Mouse (Mus musculus) midbrain, embryonic 12.5 days (tissue): Measurements from ENCODE around the gene Gpr152. TPM values are rescaled to one million over a fixed set of nuclear protein-coding genes. Genes with fewer than 3 reads are reported as not detected.

Source experiments
- ATAC-seq: fragments of 200-750 bp; cut with Nextera tagmentation; 2 replicates; pipeline ENCODE4 v1.8.0; 2017; ENCODE audit warnings: low read depth, moderate TSS enrichment, moderate library complexity; ENCODE audit not compliant: low FRiP score
- H3K27ac ChIP-seq: fragments of 300-500 bp; sonication (generic); replicated peaks from 2 replicates; pipeline ENCODE4 v1.5.1; 2016; ENCODE audit warnings: mild to moderate bottlenecking
- H3K27me3 ChIP-seq: fragments of 300-500 bp; sonication (generic); 2 replicates; pipeline ENCODE4 v1.6.1; 2016; ENCODE audit warnings: mild to moderate bottlenecking
- H3K36me3 ChIP-seq: fragments of 300-500 bp; sonication (generic); 2 replicates; pipeline ENCODE4 v1.6.1; 2016
- H3K4me1 ChIP-seq: fragments of 300-500 bp; sonication (generic); 2 replicates; pipeline ENCODE4 v1.6.1; 2016
- H3K4me2 ChIP-seq: fragments of 300-500 bp; sonication (generic); replicated peaks from 2 replicates; pipeline ENCODE4 v1.6.1; 2016; ENCODE audit warnings: mild to moderate bottlenecking, moderate library complexity
- H3K4me3 ChIP-seq: fragments of 300-500 bp; sonication (generic); 2 replicates; pipeline ENCODE4 v1.5.1; 2016; ENCODE audit warnings: mild to moderate bottlenecking
- H3K9ac ChIP-seq: fragments of 300-500 bp; sonication (generic); replicated peaks from 2 replicates; pipeline ENCODE4 v1.6.1; 2016; ENCODE audit warnings: mild to moderate bottlenecking, moderate library complexity
- H3K9me3 ChIP-seq: fragments of 300-500 bp; sonication (generic); 2 replicates; pipeline ENCODE4 v1.6.1; 2016; ENCODE audit warnings: mild to moderate bottlenecking
- WGBS: fragments of 180-500 bp; shearing (Covaris S2); methylation state at CpG from one replicate; pipeline ENCODE4 v1.1.7; 2016; 5-methylcytosine and 5-hydroxymethylcytosine counted together
- polyA plus RNA-seq: library from polyadenylated mRNA; unstranded; fragments of >200 nt; fragmentation: Nextera tagmentation; extraction: Ambion mirVana; gene quantifications from 2 replicates; pipeline ENCODE4 v1.2.1, GENCODE M21; 2016

Gene Gpr152
- polyA plus RNA-seq, 1 experiment from 2014 or later = not detected

GRCm38 (mm10) chr19:4148491-4148806 is 8.9 kb downstream of the Gpr152 start, which contains the start of gene Coro1b:
TSS of gene Coro1b (plus strand) at chr19:4148619.
- Histone ChIP-seq H3K9me3 (no peaks in the 10 kb centered on the region), H3K4me2 (peak within 1 kb of the TSS; percentile 86), H3K4me1 (peaks cover 22% of the 10 kb centered on the region), H3K4me3 (peak within 1 kb of the TSS; percentile 85), H3K9ac (peak within 1 kb of the TSS; percentile 86), H3K36me3 (peaks cover 22% of the 10 kb centered on the region), H3K27me3 (no peaks in the 10 kb centered on the region), H3K27ac (peak within 1 kb of the TSS; percentile 47)
- peak; percentile 96 for ATAC-seq
- under 1% methylated on average over 33 of the region's 33 CpGs for WGBS

GRCm38 (mm10) chr19:4148819-4149218 is 9.2 kb downstream of the Gpr152 start:
- Histone ChIP-seq H3K27me3 (no peaks in the 10 kb centered on the region), H3K36me3 (peaks cover 25% of the 10 kb centered on the region), H3K4me3 (peak overlapping the region; percentile 85), H3K4me1 (peaks cover 22% of the 10 kb centered on the region), H3K4me2 (peak overlapping the region; percentile 86), H3K9me3 (no peaks in the 10 kb centered on the region), H3K9ac (peak overlapping the region; percentile 86), H3K27ac (peak overlapping the region; percentile 47; the same call in 1 of the 2 replicates)
- WGBS = 6% methylated on average over 7 of the region's 8 CpGs
- no peak; the same call in 1 of the 2 replicates for ATAC-seq

- WGBS = 91% methylated on average over 11 of the region's 11 CpGs
- peak overlapping the region; percentile 86 for H3K9ac ChIP-seq
- H3K27me3 ChIP-seq = no peaks in the 10 kb centered on the region
- H3K4me2 ChIP-seq = peak overlapping the region; percentile 86
- H3K4me3 ChIP-seq = peak overlapping the region; percentile 85
- H3K36me3 ChIP-seq = peaks cover 27% of the 10 kb centered on the region
- H3K9me3 ChIP-seq = no peaks in the 10 kb centered on the region
- ATAC-seq = no peak
- peaks cover 22% of the 10 kb centered on the region for H3K4me1 ChIP-seq
- H3K27ac ChIP-seq = no peak overlapping the region
Measured at GRCm38 (mm10) chr19:4149283-4149682, 9.7 kb downstream of the Gpr152 start.

- Histone ChIP-seq H3K9ac (peak overlapping the region; percentile 86), H3K4me3 (no peak overlapping the region), H3K27ac (no peak overlapping the region), H3K36me3 (peaks cover 27% of the 10 kb centered on the region), H3K4me1 (peaks cover 22% of the 10 kb centered on the region), H3K9me3 (no peaks in the 10 kb centered on the region), H3K4me2 (peak overlapping the region; percentile 86), H3K27me3 (no peaks in the 10 kb centered on the region)
- 93% methylated on average over 17 of the region's 17 CpGs for WGBS
- no peak for ATAC-seq
Measured at GRCm38 (mm10) chr19:4149764-4150461, 10.3 kb downstream of the Gpr152 start.

- H3K27ac ChIP-seq = no peak overlapping the region
- no peak overlapping the region; the same call in 1 of the 2 replicates for H3K9ac ChIP-seq
- no peak for ATAC-seq
- peaks cover 30% of the 10 kb centered on the region for H3K36me3 ChIP-seq
- no peaks in the 10 kb centered on the region for H3K27me3 ChIP-seq
- H3K4me3 ChIP-seq = no peak overlapping the region
- peaks cover 22% of the 10 kb centered on the region for H3K4me1 ChIP-seq
- WGBS = 90% methylated on average over 22 of the region's 22 CpGs
- H3K9me3 ChIP-seq = no peaks in the 10 kb centered on the region
- no peak overlapping the region for H3K4me2 ChIP-seq
Measured at GRCm38 (mm10) chr19:4150567-4151487, 11.2 kb downstream of the Gpr152 start.

GRCm38 (mm10) chr19:4151488-4151860 is 11.9 kb downstream of the Gpr152 start:
- Histone ChIP-seq H3K4me1 (peaks cover 22% of the 10 kb centered on the region), H3K9me3 (no peaks in the 10 kb centered on the region), H3K27ac (no peak overlapping the region), H3K4me3 (no peak overlapping the region), H3K27me3 (no peaks in the 10 kb centered on the region), H3K36me3 (peaks cover 37% of the 10 kb centered on the region), H3K9ac (no peak overlapping the region), H3K4me2 (no peak overlapping the region)
- 74% methylated on average over 5 of the region's 5 CpGs for WGBS
- no peak for ATAC-seq

DNA sequence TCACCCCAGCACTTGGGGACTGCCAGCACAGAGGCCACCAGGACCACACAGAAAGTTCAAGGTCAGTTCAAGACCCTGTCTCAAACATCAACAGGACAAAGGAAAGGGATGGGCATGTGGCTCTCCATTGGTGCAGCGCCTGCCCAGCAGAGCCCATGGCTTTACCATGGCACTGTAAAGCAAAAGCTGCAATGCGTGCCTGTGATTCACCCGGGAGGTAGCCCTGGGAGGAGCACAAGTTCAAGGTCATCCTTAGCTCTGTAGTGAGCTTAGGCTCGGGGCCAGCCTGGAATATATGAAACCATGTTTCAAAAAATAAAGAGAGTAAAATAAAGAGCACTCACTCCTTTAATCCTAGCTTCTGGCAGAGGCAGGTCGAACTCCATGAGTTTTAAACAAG is 12.3 kb downstream of the Gpr152 start:
- no peak overlapping the region for H3K9ac ChIP-seq
- peaks cover 41% of the 10 kb centered on the region for H3K36me3 ChIP-seq
- no peak overlapping the region for H3K27ac ChIP-seq
- H3K27me3 ChIP-seq = no peaks in the 10 kb centered on the region
- H3K4me2 ChIP-seq = no peak overlapping the region
- no peaks in the 10 kb centered on the region for H3K9me3 ChIP-seq
- no peak for ATAC-seq
- WGBS = 93% methylated on average over 5 of the region's 5 CpGs
- peaks cover 22% of the 10 kb centered on the region for H3K4me1 ChIP-seq
- H3K4me3 ChIP-seq = no peak overlapping the region

DNA sequence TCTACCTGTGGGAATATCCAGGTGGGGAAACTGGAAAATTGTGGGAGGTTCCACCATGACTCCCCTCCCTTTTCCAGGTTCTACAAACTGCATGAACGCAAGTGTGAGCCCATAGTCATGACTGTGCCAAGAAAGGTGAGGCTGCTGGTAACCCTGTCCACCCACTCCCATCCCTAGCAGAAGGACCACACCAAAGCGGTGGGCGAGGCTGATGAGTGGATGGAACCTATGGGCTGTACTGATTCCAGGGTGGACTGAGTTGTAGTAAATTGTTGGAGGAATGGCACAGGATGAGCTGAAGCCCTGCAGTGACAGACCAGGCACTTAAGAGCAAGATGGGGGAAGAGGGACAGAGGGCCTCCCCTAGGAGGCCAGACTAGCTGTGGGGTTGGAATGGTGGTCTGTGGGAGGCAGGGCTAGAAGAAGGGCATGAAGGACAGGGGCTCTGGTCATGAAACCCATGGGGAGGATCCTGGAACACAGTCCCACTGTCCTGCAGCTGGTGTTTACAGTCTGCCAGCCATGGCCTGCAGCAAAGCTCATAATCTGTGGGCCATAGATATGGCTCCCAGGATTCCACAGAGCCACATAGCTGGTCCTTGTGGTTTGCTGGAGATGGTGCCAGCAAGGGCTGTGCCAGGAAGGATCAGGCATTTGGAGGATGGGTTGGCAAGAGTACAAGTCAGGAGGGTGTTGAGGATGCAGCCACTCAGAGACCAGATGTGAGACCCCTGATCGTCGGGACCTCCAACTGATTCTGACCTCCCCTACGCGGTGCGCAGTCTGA is 13.1 kb downstream of the Gpr152 start:
- ATAC-seq = no peak
- Histone ChIP-seq H3K4me1 (peaks cover 21% of the 10 kb centered on the region), H3K4me3 (no peak overlapping the region), H3K4me2 (no peak overlapping the region), H3K9ac (no peak overlapping the region), H3K27ac (no peak overlapping the region), H3K27me3 (no peaks in the 10 kb centered on the region), H3K36me3 (peaks cover 48% of the 10 kb centered on the region), H3K9me3 (no peaks in the 10 kb centered on the region)
- 87% methylated on average over 8 of the region's 8 CpGs for WGBS

DNA sequence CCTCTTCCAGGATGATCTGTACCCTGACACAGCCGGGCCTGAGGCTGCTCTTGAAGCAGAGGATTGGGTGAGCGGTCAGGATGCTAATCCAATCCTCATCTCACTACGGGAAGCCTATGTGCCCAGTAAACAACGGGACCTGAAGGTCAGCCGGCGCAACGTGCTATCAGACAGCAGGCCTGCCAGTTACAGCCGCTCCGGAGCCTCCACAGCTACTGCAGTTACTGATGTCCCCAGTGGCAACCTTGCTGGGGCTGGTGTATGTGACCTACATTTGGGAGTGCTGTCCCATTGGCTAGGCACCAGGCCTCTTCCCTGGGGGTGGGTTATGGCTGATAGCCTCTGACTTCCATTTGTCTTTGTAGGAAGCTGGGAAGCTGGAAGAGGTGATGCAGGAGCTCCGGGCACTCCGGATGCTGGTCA is 13.7 kb downstream of the Gpr152 start, which contains the start of gene Ptprcap:
Gene Ptprcap (plus strand): TSS at position 373 of the 423 bp plus-strand sequence.
- Histone ChIP-seq H3K27ac (0 out of 2 replicates have a peak within 1 kb of the TSS, but pooled peaks have one; percentile 22), H3K27me3 (no peaks in the 10 kb centered on the region)

GRCm38 (mm10) chr19:4154437-4155222 is 15.0 kb downstream of the Gpr152 start:
- Histone ChIP-seq H3K4me3 (no peak overlapping the region), H3K9me3 (no peaks in the 10 kb centered on the region), H3K4me1 (peaks cover 5% of the 10 kb centered on the region), H3K27me3 (no peaks in the 10 kb centered on the region), H3K36me3 (peaks cover 68% of the 10 kb centered on the region), H3K4me2 (no peak overlapping the region), H3K9ac (no peak overlapping the region), H3K27ac (no peak overlapping the region)
- ATAC-seq = no peak
- 78% methylated on average over 13 of the region's 13 CpGs for WGBS

More for the DNA sequence above, 13.7 kb downstream of the Gpr152 start, which contains the start of gene Ptprcap:
- H3K36me3 ChIP-seq = peaks cover 54% of the 10 kb centered on the region
- no peak within 1 kb of the TSS for H3K4me2 ChIP-seq
- H3K9ac ChIP-seq = no peak within 1 kb of the TSS
- no peak within 1 kb of the TSS for H3K4me3 ChIP-seq
- no peak for ATAC-seq
- H3K9me3 ChIP-seq = no peaks in the 10 kb centered on the region
- 68% methylated on average over 11 of the region's 11 CpGs for WGBS
- H3K4me1 ChIP-seq = peaks cover 14% of the 10 kb centered on the region
